Mouse (Mus musculus) ES-CJ7 (cell line): ENCODE results near the gene Pdzrn4.
A peak's percentile ranks its signal among the peaks of the same experiment; 100 is the strongest.

Source experiments
- DNase-seq: peaks from one replicate; pipeline ENCODE4 v3.0.0; 2011; ENCODE audit warnings: low read depth, low spot score

The Pdzrn4 gene

DNA sequence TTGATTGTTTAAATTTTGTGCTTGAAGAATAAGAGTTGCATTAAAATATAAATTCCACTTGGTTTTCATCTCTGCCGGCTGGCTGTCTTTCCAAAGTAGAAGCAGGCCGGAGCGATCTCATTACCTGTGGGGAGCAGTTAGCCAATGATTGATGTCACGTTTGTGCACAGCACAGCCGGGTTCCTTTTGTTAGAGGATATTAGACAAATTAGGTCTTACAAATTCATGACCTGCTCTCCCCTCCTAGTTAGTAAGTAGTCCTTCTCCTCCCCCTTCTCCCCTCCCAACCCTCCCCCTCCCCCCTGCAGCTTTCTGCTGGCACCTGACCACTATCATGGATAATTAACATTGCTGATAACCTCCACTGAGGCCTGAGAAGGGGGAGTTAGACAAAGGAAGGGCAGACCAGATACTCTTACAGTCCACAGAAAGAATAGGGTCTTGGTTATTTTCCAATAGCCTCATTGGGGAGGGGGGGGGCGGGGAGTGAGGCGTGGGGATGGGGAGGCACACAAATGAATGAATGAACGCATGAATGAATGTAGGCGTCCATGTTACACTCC is 103.7 kb downstream of the Pdzrn4 start:
- DNase-seq: no peak

DNA sequence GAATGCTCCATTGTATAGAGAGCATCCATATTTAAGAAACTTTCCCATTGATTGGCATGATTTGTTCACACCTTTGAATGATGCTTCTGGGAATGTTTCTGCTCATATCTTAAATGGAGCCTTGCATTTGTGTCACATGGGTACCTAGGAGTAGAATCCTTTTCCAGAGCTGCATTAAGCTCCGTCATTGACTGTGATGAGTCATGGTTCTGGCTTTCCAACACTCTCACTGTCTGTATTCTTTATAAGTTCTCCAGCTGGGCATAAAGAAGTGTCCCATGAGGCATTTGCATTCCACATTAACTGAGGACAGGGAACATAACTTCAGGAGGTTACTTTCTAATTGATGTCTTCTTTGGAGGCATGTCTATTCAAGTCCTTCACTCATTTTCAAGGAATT is 106.1 kb downstream of the Pdzrn4 start:
- no peak for DNase-seq

DNA sequence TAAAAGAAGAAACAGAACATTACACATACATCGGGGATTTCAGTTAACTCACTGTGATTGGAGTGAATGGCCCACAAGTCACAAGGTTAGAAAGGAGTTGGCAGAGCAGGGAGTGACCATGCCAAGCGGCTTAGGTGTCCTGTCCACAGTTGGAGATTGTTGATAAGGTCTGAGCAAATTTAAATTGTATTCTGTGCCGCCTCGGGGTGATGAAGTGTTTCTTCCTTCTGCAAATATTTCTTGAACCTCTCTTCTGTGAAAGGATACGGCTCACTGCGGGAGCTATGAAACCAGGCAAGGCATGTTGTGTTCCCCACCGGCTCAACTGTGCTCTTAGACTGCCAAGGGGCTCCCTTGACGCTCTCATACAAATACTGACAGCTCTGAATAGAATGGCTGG is 112.7 kb downstream of the Pdzrn4 start:
- no peak for DNase-seq

DNA sequence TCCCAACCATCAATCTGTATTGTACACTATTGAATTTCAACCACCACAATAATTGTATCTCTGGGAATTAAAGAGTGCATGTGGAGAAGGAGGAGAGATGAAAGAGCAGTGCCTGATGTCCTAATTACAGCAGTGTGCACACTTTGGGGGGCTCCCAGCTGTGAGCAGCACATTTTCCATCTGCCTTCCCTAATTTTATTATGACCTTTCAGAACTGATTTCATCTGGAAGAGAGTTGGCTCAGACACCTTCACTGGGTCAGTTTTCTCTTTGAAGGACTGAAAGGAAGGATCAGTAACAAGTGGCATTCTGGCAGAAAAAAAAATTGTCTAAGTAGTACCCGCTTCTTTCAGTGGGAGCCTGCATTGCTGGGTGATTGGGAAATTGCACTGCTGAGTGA is 119.0 kb downstream of the Pdzrn4 start:
- DNase-seq: no peak

DNA sequence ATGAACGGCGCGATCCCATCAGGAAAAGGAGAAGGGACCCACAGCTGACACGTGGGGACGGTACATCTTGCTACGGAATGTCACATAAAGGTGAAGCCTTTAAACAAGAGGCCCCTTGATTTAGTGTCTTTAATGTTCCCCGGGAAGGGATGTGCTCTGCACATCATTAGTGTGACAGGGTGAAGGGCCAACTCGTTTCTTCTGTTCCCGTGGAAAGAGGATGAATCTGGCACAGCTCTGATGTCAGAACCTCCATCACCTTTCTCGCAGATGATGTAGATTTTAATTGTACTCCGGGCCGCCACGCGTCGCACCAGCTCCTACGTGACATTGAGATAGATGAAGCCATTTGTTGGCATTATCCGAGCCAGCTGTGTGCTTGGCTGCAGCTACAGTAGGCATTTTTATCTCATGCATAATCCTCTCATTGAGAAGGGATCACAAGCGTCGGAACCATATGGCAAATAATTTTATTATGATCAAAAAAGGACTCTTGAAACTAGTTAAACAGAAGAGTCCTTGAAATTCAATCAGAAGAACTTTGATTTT is 124.1 kb downstream of the Pdzrn4 start:
- DNase-seq: no peak

DNA sequence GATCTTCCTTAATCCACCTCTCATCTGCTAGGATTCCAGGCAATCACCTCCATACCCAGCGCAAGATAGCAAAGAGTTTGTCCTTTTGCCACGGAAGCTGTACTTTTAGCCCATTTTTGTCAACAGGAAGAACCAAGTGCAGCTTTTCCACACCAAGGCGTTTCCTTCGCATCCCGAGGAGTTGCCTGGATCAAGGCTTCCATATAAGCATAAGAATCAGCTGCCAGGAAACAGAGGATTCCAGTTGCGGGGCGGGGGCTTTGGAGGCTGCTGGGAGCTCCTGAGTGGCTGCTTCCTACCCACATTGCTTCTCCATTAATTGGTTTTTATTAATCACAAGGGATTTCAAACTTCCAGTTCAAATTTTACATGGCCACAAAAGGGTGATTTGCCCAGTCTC is 125.0 kb downstream of the Pdzrn4 start:
- DNase-seq: peak; percentile 68

DNA sequence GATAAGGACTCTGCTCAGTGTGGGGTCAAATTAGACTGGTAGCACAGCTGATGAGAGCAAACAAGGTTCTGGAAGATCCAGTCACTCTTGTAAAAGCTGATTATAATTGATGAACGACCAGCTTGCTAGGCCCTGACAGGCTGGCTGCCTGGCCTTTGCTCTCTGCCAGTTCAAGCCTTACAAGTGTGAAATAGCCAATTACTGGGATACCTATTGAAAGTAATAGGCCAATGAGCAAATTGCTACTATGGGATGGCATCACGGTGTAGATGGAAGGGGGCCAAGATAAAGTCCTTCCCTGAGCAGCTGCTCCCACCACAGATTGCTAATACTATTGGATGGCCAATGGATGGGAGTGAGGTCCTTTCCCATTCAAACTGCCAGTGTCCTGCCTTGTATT is 128.2 kb downstream of the Pdzrn4 start:
- no peak for DNase-seq

DNA sequence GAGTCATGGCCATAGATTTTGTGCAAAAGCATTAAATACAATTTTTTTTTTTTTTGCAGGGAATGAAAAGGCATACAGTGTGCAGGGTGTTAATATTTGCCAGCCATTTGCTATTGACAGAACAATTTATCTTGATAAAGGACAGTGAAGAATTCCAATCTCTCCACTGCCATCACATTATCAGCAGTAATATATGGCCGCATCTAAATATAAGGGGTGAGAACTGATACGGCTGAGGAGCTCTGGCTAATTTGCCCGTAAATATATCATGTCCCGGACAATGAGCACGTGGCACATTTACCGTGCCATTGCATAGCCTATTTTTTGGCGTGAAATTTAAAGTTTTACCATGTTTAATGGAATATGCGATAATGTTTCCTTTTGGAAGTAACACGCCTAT is 128.7 kb downstream of the Pdzrn4 start:
- no peak for DNase-seq

DNA sequence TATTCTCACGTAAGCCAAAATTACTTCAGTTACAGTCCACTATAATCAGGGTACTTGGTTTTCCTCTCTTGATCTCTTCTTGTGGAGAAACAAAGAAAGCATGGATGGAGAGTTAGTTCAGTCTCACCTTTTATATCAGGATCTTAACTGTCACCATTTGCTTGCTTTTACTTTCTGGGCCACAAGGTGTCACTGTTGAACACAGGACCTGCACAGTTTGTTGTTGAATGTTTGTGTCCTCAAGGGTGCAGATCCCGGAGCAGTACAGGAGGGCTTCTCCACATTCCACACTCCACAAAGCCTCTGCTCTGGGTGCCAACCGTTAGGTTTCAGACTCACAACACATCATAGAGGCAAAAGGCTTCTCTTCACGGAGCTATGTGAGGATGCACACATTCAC is 130.1 kb downstream of the Pdzrn4 start:
- peak; percentile 77 for DNase-seq

DNA sequence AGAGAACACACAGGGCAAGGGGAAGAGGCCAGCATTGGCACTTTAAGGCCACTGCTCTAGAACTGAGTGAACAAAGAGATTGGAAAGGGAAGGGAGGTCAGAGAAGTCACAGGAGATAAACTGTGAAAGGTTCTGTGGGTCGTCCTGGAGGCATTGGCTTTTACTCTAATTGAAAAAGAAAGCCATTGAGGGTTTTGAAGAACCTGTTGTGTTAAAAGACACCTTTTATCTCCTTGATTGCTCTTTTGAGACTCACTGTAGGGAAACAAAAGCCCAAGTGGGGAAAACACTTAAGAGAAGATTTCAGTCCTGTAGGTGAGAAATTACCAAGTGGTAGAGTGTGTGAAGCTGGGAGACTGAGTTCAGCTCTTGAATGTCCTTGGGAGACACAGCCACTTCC is 146.6 kb downstream of the Pdzrn4 start:
- DNase-seq: peak; percentile 66

DNA sequence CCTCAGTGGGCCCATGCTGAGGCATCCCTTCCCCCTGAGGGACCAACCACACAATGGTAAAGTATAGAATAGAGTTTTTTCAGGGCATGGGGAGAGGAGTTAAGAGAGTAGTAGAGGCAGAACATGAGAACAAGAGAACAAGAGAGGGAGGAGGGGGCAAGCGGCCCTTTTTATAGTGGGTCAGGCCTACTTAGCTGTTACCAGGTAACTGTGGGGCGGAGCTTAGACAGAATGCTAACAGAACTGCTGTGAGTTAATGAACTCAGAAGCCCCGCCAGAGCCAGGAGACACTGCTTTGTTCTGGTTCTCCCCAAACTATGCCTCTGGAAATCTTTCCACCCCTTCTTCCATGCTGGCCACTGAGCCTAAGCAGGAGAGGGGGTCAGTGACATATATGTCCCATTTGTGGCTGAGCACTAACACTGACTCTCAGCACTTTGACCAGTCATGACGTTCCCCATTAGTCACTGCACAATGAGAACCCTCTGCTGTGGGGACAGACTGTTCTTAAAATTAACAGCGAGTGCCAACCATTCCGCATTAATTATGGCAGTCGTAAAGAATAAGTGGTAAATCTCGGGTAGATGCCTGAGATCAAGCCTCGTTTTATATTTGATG is 150.7 kb downstream of the Pdzrn4 start:
- DNase-seq: peak; percentile 6

DNA sequence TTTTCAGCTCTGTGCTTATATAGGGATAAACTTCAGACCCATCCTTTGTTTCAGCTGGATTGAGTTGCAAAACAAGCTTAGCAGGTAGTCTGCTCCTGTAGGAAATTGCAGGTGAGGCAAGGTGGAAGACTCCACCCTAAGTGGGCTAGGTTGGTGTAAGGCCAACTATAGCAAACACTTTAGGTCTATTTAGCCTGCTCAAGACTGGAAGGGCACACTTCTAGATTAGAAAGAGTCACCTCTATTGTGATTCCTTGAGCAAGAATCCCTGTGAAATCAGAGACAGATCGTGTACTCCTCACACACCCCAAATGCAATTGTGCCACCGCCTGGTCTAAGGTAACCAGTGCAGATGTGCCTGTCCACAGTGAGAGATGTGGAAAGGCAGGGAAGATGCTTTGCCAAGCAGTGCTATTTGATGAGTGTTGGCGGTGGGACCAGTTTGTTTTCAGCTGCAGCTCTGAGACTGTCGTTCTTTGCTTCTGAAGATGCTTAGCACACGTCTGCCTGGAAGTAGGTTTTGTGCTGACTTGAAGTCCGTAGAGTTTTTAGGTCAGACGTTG is 158.4 kb downstream of the Pdzrn4 start:
- DNase-seq: peak; percentile 34

DNA sequence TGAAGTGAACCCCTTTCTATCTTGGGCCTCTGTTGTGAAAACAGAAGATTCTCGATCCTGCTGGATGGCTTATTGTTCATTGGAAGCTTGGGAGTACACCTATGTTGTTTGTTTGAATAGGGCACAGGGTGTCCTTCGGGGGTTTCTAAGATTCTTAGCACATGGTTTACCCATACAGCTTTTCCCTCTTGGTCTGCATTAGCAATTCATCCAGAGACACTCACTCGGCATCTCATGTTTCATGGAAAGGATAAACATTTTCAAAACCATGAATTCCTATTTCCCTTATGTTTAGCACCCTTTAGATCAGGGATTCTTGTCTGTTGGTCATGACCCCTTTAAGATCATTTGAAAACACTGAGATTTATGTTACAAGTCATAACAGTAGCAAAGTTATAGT is 159.0 kb downstream of the Pdzrn4 start:
- no peak for DNase-seq

DNA sequence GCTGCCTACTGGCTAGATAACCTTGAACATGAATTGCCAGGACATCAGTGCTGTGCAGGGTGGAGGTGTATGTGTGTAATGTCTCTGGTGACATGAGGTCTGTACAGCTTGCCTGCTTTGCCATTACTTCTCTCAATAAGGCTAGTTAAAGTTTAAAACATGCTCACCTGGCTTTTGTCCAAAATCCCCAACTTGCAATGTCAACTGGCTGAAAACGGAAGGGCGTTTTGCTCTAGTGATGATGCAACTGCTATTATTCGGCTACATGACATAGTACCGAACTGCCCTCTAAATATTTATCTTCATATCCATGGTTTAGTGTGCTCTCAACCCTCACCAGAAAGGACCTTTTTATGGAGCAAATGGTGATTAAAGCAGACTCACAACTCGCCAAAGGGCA is 161.9 kb downstream of the Pdzrn4 start:
- no peak for DNase-seq

DNA sequence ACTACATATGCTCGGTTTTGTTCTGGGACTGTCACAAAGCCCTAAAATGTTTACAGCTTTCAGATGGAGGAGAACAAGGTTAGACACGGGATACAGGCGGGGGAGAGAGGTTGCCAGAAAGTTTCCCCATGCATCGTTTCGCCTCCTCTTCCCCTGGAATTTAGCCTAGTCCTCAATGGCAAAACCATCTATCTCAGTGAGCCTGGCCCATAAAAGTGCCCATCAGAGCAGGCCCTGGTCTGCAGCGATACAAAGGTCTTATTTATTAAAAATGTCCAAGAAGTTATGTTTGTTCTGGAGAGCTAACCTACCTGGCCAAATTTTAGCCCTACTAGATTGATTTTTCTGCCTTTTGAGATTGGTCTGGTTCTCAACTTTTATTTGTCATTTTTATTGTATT is 165.5 kb downstream of the Pdzrn4 start:
- DNase-seq: no peak

DNA sequence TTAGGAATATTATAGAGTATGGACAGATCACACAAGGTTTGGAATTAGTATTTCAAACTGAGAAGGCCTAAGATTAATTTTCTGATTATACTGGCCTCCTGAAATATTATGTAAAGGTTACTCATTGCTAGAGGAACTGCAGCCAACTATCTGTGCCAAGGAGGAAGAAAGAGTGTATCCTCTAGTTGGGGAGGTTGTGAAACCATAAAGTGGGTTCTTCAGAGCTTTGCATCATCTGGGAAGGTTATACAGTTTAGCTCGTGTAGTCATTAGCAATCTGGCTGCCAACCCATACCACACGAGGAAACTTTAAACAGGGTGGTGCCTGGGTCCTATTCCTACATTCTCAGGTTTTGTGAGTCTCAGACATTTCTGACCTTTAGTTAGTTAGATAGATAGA is 166.9 kb downstream of the Pdzrn4 start:
- DNase-seq: no peak

DNA sequence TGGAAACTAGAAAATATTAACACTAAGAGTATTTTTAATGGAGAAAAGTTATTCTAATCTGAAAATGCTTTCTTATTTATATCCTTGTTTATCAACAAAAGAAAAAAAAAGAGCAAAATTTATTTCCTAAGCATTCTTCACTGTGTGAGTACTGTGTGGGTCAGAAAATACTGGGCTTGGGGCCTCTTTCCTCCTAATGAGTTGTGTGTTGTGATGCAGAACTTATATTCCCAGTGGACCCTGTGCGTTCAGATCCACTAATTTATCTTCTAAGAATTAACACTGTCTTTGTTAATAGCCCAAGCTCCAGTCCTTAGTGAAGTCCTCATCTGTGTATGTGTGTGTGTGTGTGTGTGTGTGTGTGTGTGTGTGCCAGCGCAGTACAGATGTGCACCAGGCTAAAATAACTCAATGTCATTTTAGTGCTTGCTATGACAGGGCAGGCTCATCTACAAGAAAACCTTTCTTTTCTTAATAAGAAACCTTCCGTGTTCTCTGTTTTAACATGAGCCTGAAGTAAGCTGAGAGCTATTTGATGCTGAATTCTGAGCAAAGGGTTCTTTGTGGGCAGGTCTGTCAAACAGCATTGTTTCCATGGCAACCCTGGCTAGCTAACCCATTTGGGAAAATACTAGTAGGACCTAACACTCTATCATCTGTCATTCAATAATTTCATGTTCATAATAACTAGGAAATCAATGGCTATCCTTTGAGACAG is 174.0 kb downstream of the Pdzrn4 start:
- no peak for DNase-seq

DNA sequence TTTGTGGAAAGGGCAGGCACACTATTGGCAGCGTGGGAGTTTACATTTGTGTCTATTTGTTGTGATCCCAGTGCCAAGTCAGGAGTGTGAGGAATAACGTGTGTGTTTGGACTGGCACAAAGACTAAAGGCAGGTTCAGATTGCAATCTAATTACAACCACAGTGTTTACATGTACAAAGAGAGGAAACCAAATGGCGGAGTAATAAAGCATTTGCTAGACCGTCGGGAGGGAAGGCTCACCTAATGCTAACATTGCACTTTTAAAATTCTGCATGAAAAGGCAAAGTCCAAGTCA is 174.5 kb downstream of the Pdzrn4 start:
- no peak for DNase-seq

DNA sequence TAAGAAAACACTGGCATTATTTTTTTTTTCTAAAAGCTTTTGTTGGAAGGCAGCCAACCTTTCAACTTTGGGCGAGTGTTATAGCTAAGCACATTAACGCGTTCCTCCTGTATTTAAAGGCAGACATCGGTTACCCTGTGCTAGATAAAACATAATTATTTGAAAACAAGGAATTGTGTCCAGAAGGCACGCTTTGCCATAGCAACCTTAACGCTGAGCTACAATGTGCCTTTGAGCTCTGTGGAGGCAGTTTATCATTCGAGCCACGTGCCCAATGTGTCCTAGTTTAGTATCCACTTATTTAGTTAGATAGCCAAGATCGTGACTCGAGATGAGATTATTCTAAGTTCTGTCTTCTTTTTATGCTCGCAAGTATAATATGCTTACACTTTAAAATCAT is 180.8 kb downstream of the Pdzrn4 start:
- DNase-seq: no peak

DNA sequence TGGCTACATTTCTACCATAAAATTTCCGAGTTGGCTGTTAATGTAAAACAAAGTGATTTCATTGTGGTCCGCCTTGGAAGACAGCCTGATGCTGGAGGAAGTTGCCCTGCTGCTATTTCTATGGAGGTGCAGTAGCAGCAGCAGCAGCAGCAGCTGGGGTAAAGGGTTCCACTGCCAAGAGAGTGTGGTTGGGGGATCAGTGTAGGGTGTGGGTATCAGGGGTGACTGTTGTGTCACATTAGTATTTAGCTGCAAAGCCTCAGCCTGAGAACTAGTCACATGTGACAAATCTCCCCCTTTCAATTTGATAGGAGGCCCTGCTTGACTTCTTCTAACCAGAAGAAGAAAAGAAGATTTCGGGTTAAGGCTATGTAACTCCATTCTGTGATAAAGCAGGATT is 183.5 kb downstream of the Pdzrn4 start:
- no peak for DNase-seq

DNA sequence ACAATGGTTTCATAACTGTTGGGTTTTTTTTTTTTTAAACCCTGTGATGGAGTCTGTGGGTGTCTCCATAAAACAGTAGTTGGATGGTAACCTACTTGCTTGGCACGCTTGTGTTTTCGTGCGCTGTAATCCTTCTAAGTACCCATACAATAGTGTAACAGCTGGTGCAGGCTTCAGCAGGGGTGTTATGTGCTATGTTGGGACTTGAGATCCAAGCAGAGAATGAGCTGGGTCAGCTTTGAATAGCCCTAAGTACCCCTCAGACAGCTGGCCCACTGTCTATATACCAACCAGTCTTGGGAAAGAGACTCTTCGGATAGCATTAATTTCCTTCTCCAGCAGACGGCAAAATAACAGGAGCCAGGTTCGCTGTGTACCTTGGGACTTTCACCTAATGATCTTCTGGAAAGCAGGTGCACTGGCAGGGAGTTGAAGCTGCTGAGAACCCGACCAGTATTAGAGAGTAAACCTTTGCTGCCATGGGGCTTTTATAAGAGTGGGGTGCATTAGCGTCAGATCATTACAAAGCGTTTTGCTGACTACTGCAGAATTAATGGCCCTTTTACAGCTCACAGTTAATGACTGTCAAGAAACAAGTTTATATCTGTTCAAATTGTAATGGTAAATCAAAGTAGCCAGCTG is 184.2 kb downstream of the Pdzrn4 start:
- no peak for DNase-seq

DNA sequence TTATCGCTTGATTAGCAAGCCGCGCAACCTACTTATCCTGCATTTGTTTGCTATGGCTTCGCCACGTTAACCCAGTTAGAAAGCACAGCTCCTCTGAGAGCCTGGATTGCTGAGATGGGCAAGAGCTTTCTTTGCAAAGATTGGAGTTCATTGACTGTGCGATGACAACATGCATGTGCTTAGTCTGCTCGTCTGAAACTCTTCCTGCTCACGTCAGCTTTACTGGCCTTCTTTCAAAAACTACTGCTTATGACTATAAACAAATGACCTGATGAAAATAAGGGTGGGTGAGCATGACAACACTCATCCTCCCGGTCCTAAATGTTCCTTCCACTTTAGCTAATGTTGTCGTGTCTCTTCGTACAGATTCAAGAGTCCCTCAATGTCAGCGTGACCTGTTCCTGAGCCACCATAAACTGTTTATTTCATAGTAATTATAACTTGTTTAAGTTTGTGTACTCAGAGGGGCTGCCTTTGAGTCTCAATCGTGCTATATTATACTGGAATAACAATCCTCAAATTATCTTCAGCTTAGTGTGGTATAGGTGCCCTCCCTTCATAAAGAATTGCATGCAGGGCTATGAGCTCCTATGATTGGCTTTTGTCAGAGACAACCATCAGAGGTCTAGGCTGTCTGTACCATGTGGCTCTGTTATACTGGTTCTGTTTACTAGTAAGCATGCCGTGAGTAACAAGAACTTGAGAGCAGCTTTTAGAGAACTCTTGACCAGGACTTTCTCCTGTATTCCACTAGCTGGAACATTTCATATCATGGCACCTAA is 187.9 kb downstream of the Pdzrn4 start:
- DNase-seq: no peak
